Mouse (Mus musculus) stomach, embryonic 15.5 days (tissue): ENCODE data around the gene Tmc6. TPM values are rescaled to one million over a fixed set of nuclear protein-coding genes. Genes with fewer than 3 reads are reported as not detected.

Source experiments
- ATAC-seq: fragments of 200-750 bp; cut with Nextera tagmentation; 2 replicates; pipeline ENCODE4 v1.8.0; 2017; ENCODE audit warnings: low read depth, moderate number of reproducible peaks, moderate TSS enrichment; ENCODE audit not compliant: insufficient read depth, low FRiP score
- H3K27ac ChIP-seq: fragments of 300-500 bp; sonication (generic); 2 replicates; pipeline ENCODE4 v1.5.1; 2015; ENCODE audit warnings: mild to moderate bottlenecking, inconsistent platforms
- H3K27me3 ChIP-seq: fragments of 300-500 bp; sonication (generic); replicated peaks from 2 replicates; pipeline ENCODE4 v1.6.1; 2015; ENCODE audit warnings: inconsistent platforms
- H3K36me3 ChIP-seq: fragments of 300-500 bp; sonication (generic); 2 replicates; pipeline ENCODE4 v1.6.1; 2015; ENCODE audit warnings: inconsistent platforms
- H3K4me1 ChIP-seq: fragments of 300-500 bp; sonication (generic); 2 replicates; pipeline ENCODE4 v1.6.1; 2015; ENCODE audit warnings: inconsistent platforms
- H3K4me2 ChIP-seq: fragments of 300-500 bp; sonication (generic); 2 replicates; pipeline ENCODE4 v1.6.1; 2015; ENCODE audit warnings: mild to moderate bottlenecking, inconsistent platforms
- H3K4me3 ChIP-seq: fragments of 300-500 bp; sonication (generic); replicated peaks from 2 replicates; pipeline ENCODE4 v1.5.1; 2015; ENCODE audit warnings: inconsistent platforms
- H3K9ac ChIP-seq: fragments of 300-500 bp; sonication (generic); 2 replicates; pipeline ENCODE4 v1.6.1; 2015; ENCODE audit warnings: inconsistent platforms
- H3K9me3 ChIP-seq: fragments of 300-500 bp; sonication (generic); 2 replicates; pipeline ENCODE4 v1.6.1; 2016; ENCODE audit warnings: inconsistent platforms
- WGBS: fragments of 180-500 bp; shearing (Covaris S2); methylation state at CpG from one replicate; pipeline ENCODE4 v1.1.7; 2015; 5-methylcytosine and 5-hydroxymethylcytosine counted together
- polyA plus RNA-seq: library from polyadenylated mRNA; unstranded; fragments of >200 nt; fragmentation: Nextera tagmentation; extraction: Ambion mirVana; gene quantifications from 2 replicates; pipeline ENCODE4 v1.2.1, GENCODE M21; 2015

The Tmc6 gene
- 28.3 and 29.4 TPM in 2 replicates for polyA plus RNA-seq

GRCm38 (mm10) chr11:117781993-117782704 is at the start of gene Tmc6, which contains the start of gene Tmc8:
TSS of gene Tmc6 (minus strand) at chr11:117782198.
TSS of gene Tmc8 (plus strand) at chr11:117782076.
- Histone ChIP-seq H3K27ac (peak within 1 kb of the TSS; percentile 94), H3K36me3 (no peaks in the 10 kb centered on the region), H3K4me3 (peak within 1 kb of the TSS; percentile 47), H3K9me3 (no peaks in the 10 kb centered on the region), H3K4me2 (peak within 1 kb of the TSS; percentile 80), H3K27me3 (no peaks in the 10 kb centered on the region), H3K4me1 (peaks cover 51% of the 10 kb centered on the region), H3K9ac (0 out of 2 replicates have a peak within 1 kb of the TSS, but pooled peaks have one; percentile 22)
- 55% methylated on average over 24 of the region's 24 CpGs for WGBS
- ATAC-seq, result peak; percentile 20; the same call in 1 of the 2 replicates

GRCm38 (mm10) chr11:117830401-117830800 is 48.4 kb upstream of the Tmc6 start:
- Histone ChIP-seq H3K9me3 (no peaks in the 10 kb centered on the region), H3K9ac (no peak overlapping the region), H3K4me2 (no peak overlapping the region), H3K36me3 (no peaks in the 10 kb centered on the region), H3K4me3 (no peak overlapping the region), H3K4me1 (peaks cover 57% of the 10 kb centered on the region), H3K27me3 (no peaks in the 10 kb centered on the region), H3K27ac (peak overlapping the region; percentile 83)
- WGBS, result 60% methylated on average over 9 of the region's 9 CpGs
- no peak for ATAC-seq

- no peak overlapping the region for H3K9ac ChIP-seq
- WGBS, result 61% methylated on average over 2 of the region's 2 CpGs
Measured at GRCm38 (mm10) chr11:117829671-117830215, 47.7 kb upstream of the Tmc6 start.

GRCm38 (mm10) chr11:117828888-117829604 is 47.0 kb upstream of the Tmc6 start:
- H3K27me3 ChIP-seq, result no peaks in the 10 kb centered on the region
- WGBS, result 39% methylated on average over 9 of the region's 9 CpGs
- H3K9me3 ChIP-seq, result no peaks in the 10 kb centered on the region
- peak overlapping the region; percentile 83 for H3K27ac ChIP-seq
- no peak overlapping the region for H3K9ac ChIP-seq
- no peaks in the 10 kb centered on the region for H3K36me3 ChIP-seq
- H3K4me1 ChIP-seq, result peaks cover 69% of the 10 kb centered on the region
- ATAC-seq, result peak; percentile 55
- H3K4me2 ChIP-seq, result 0 out of 2 replicates have a peak overlapping the region, but pooled peaks have one; percentile 1
- H3K4me3 ChIP-seq, result no peak overlapping the region

More at GRCm38 (mm10) chr11:117829671-117830215, 47.7 kb upstream of the Tmc6 start:
- Histone ChIP-seq H3K4me1 (peaks cover 63% of the 10 kb centered on the region), H3K4me2 (no peak overlapping the region), H3K9me3 (no peaks in the 10 kb centered on the region), H3K36me3 (no peaks in the 10 kb centered on the region), H3K4me3 (no peak overlapping the region), H3K27ac (peak overlapping the region; percentile 83), H3K27me3 (no peaks in the 10 kb centered on the region)
- ATAC-seq, result no peak

GRCm38 (mm10) chr11:117828149-117828887 is 46.3 kb upstream of the Tmc6 start:
- no peak overlapping the region for H3K4me3 ChIP-seq

GRCm38 (mm10) chr11:117827386-117827785 is 45.4 kb upstream of the Tmc6 start:
- Histone ChIP-seq H3K27me3 (no peaks in the 10 kb centered on the region), H3K36me3 (0 out of 2 replicates have a peak, but pooled peaks cover 3% of the 10 kb centered on the region), H3K4me3 (no peak overlapping the region), H3K27ac (peak overlapping the region; percentile 95), H3K9me3 (no peaks in the 10 kb centered on the region), H3K9ac (no peak overlapping the region), H3K4me2 (peak overlapping the region; percentile 14), H3K4me1 (peaks cover 83% of the 10 kb centered on the region)
- 44% methylated on average over 3 of the region's 3 CpGs for WGBS
- no peak for ATAC-seq

More at GRCm38 (mm10) chr11:117828149-117828887, 46.3 kb upstream of the Tmc6 start:
- Histone ChIP-seq H3K9ac (no peak overlapping the region), H3K9me3 (no peaks in the 10 kb centered on the region), H3K4me1 (peaks cover 76% of the 10 kb centered on the region), H3K27ac (peak overlapping the region; percentile 83), H3K36me3 (0 out of 2 replicates have a peak, but pooled peaks cover 1% of the 10 kb centered on the region), H3K4me2 (peak overlapping the region; percentile 14; the same call in 1 of the 2 replicates), H3K27me3 (no peaks in the 10 kb centered on the region)
- ATAC-seq, result no peak
- WGBS, result 60% methylated on average over 18 of the region's 18 CpGs

GRCm38 (mm10) chr11:117826916-117827315 is 44.9 kb upstream of the Tmc6 start:
- Histone ChIP-seq H3K9ac (no peak overlapping the region), H3K4me3 (no peak overlapping the region)
- 42% methylated on average over 8 of the region's 8 CpGs for WGBS

GRCm38 (mm10) chr11:117826164-117826563 is 44.2 kb upstream of the Tmc6 start:
- H3K9me3 ChIP-seq, result no peaks in the 10 kb centered on the region
- H3K36me3 ChIP-seq, result peaks cover 11% of the 10 kb centered on the region; the same call in 1 of the 2 replicates
- peaks cover 86% of the 10 kb centered on the region for H3K4me1 ChIP-seq
- peak overlapping the region; percentile 95 for H3K27ac ChIP-seq
- peak overlapping the region; percentile 62 for H3K4me3 ChIP-seq
- peak overlapping the region; percentile 42 for H3K9ac ChIP-seq
- H3K4me2 ChIP-seq, result peak overlapping the region; percentile 93
- no peaks in the 10 kb centered on the region for H3K27me3 ChIP-seq
- ATAC-seq, result no peak
- 11% methylated on average over 5 of the region's 5 CpGs for WGBS

More at GRCm38 (mm10) chr11:117826916-117827315, 44.9 kb upstream of the Tmc6 start:
- Histone ChIP-seq H3K4me1 (peaks cover 80% of the 10 kb centered on the region), H3K27ac (peak overlapping the region; percentile 95; the same call in 1 of the 2 replicates), H3K36me3 (peaks cover 3% of the 10 kb centered on the region; the same call in 1 of the 2 replicates), H3K9me3 (no peaks in the 10 kb centered on the region), H3K4me2 (peak overlapping the region; percentile 93; the same call in 1 of the 2 replicates), H3K27me3 (no peaks in the 10 kb centered on the region)
- ATAC-seq, result no peak

GRCm38 (mm10) chr11:117825333-117826101 is 43.5 kb upstream of the Tmc6 start, which contains the start of the genes Afmid and Tk1:
TSS of gene Afmid (plus strand) at chr11:117825924.
TSS of gene Tk1 (minus strand) at chr11:117826092.
- under 1% methylated on average over 34 of the region's 34 CpGs for WGBS
- Histone ChIP-seq H3K27me3 (no peaks in the 10 kb centered on the region), H3K36me3 (peaks cover 11% of the 10 kb centered on the region; the same call in 1 of the 2 replicates), H3K4me3 (peak within 1 kb of the TSS; percentile 62), H3K9me3 (no peaks in the 10 kb centered on the region), H3K4me2 (peak within 1 kb of the TSS; percentile 93), H3K9ac (peak within 1 kb of the TSS; percentile 65), H3K27ac (peak within 1 kb of the TSS; percentile 95), H3K4me1 (peaks cover 83% of the 10 kb centered on the region)
- peak; percentile 45; the same call in 1 of the 2 replicates for ATAC-seq
